Mouse (Mus musculus): ENCODE results near the gene Sf3b4. TPM values are rescaled to one million over a fixed set of nuclear protein-coding genes. Genes with fewer than 3 reads are reported as not detected.
A peak's percentile ranks its signal among the peaks of the same experiment; 100 is the strongest.

Gene Sf3b4
- polyA plus RNA-seq, 1 experiment from 2014 or later: 126 TPM

DNA sequence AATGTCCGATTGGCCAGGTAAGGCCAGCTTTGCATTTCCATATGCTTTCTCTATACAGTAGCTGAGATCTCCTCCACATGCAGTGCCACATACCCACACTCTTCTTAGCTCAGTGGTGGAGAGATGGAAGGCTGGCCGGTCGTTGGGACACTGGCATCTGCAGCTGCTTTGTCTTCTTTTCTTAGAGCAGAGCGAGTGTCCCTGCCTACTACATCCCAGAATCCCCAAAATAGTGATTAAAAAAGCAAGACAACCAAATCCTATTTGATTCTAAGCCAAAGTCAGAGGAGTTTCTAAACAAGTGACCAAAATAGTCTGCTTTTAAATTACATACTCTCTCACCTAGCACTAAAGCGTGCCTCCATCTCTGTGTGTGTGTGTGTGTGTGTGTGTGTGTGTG, 19.5 kb upstream of the Sf3b4 start:
- H3K4me3 ChIP-seq (ENCODE audit: low read depth, low read length): no peak overlapping the region
- H3K27me3 ChIP-seq (ENCODE audit: control insufficient read depth, insufficient read depth, low read length): no peaks in the 10 kb centered on the region
- no peak for ATAC-seq (replicated peaks; ENCODE audit: insufficient number of reproducible peaks, low FRiP score, low TSS enrichment)
- no peak overlapping the region for H3K4me2 ChIP-seq
- no peak overlapping the region for H3K27ac ChIP-seq (ENCODE audit: low read depth, low read length)
- no peaks in the 10 kb centered on the region for H3K9me3 ChIP-seq (replicated peaks; ENCODE audit: control insufficient read depth, low read length)
- no peaks in the 10 kb centered on the region for H3K4me1 ChIP-seq (ENCODE audit: control insufficient read depth, insufficient read depth, low read length)
- 94% methylated on average over 5 of the region's 5 CpGs for WGBS (ENCODE audit: insufficient replicate concordance)
- H3K36me3 ChIP-seq (ENCODE audit: control insufficient read depth, insufficient read depth, low read length): peaks cover 17% of the 10 kb centered on the region
- no peak overlapping the region for H3K9ac ChIP-seq (ENCODE audit: low read depth, low read length)

DNA sequence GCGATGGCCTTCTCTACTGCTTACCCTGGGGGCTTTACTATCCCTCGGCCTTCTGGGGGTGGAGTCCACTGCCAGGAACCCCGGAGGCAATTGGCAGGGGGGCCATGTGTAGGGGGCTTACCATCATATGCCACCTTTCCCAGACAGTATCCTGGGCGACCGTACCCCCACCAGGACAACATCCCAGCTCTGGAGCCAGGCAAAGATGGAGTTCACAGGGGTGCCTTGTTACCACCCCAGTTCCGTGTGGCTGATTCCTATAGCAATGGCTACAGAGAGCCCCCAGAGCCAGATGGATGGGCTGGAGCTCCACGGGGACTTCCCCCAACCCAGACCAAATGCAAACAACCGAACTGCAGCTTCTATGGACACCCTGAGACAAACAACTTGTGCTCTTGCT, 16.6 kb upstream of the Sf3b4 start:
- Histone ChIP-seq H3K9ac (ENCODE audit: low read depth, low read length) (no peak overlapping the region), H3K4me3 (ENCODE audit: low read depth, low read length) (no peak overlapping the region), H3K27me3 (ENCODE audit: control insufficient read depth, insufficient read depth, low read length) (no peaks in the 10 kb centered on the region), H3K4me1 (ENCODE audit: control insufficient read depth, insufficient read depth, low read length) (peaks cover 10% of the 10 kb centered on the region), H3K27ac (ENCODE audit: low read depth, low read length) (no peak overlapping the region), H3K9me3 (replicated peaks; ENCODE audit: control insufficient read depth, low read length) (no peaks in the 10 kb centered on the region), H3K4me2 (no peak overlapping the region), H3K36me3 (ENCODE audit: control insufficient read depth, insufficient read depth, low read length) (peaks cover 17% of the 10 kb centered on the region)
- ATAC-seq (replicated peaks; ENCODE audit: insufficient number of reproducible peaks, low FRiP score, low TSS enrichment): 0 out of 2 replicates have a peak, but pooled peaks have one; percentile 12
- WGBS (ENCODE audit: insufficient replicate concordance): 89% methylated on average over 8 of the region's 8 CpGs

DNA sequence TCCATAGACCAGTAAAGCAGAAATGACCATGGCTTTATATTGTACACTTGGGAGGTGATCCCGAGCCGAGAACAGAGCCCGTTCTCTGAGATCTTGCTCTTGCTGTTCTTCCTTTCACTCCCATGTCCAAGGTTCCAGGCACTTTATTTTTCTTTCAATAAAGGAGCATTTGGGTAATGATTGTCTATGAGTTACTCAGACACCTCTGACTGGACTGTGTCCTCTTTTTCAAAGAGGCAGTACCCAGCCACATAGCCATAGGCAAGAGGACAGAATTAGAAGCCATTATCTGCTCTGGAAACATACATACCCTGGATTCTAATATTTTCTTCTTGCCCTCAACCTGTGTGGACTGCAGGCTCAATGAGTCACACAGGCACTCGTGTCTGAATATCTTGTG, 12.3 kb upstream of the Sf3b4 start:
- H3K36me3 ChIP-seq (ENCODE audit: control insufficient read depth, insufficient read depth, low read length): peaks cover 9% of the 10 kb centered on the region; the same call in 1 of the 2 replicates
- peak overlapping the region; percentile 86 for H3K4me2 ChIP-seq
- no peak for ATAC-seq (replicated peaks; ENCODE audit: insufficient number of reproducible peaks, low FRiP score, low TSS enrichment)
- H3K27me3 ChIP-seq (ENCODE audit: control insufficient read depth, insufficient read depth, low read length): no peaks in the 10 kb centered on the region
- H3K9ac ChIP-seq (ENCODE audit: low read depth, low read length): peak overlapping the region; percentile 35; the same call in 1 of the 2 replicates
- H3K4me3 ChIP-seq (ENCODE audit: low read depth, low read length): no peak overlapping the region
- WGBS (ENCODE audit: insufficient replicate concordance): 64% methylated on average over 4 of the region's 4 CpGs
- H3K27ac ChIP-seq (ENCODE audit: low read depth, low read length): 0 out of 2 replicates have a peak overlapping the region, but pooled peaks have one; percentile 51
- peaks cover 18% of the 10 kb centered on the region for H3K4me1 ChIP-seq (ENCODE audit: control insufficient read depth, insufficient read depth, low read length)
- no peaks in the 10 kb centered on the region for H3K9me3 ChIP-seq (replicated peaks; ENCODE audit: control insufficient read depth, low read length)

DNA sequence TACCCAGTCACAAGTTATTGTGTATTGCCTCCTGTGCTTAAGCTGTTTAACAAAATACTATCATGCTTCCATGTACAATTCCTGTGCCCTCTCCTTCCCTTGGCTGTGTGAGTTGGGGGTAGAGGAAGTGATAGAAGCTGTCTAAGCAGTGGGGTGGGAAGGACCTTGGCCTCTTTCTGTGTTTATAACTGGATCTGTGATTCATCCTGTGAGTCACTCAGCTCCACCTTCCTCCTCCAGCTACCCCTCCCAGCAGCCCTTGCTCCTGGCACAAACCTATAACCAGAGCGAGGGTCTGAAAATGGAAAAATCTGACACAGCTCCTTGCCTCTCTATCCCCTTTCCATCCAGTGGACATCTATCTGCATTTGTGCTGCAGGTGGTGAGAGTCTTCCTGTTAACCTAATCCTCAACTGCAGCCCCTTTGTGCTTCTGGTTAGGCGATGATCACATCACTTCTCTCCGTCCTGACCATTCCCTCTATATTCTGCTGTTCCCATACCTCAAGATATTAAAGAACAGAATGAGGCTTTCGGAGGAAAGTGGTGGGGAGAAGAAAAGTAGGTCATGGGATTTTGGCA, 11.8 kb upstream of the Sf3b4 start:
- peak overlapping the region; percentile 65; the same call in 1 of the 2 replicates for H3K9ac ChIP-seq (ENCODE audit: low read depth, low read length)
- peaks cover 6% of the 10 kb centered on the region; the same call in 1 of the 2 replicates for H3K36me3 ChIP-seq (ENCODE audit: control insufficient read depth, insufficient read depth, low read length)
- peak overlapping the region; percentile 86 for H3K4me2 ChIP-seq
- WGBS (ENCODE audit: insufficient replicate concordance): 38% methylated on average over 4 of the region's 4 CpGs
- peaks cover 18% of the 10 kb centered on the region for H3K4me1 ChIP-seq (ENCODE audit: control insufficient read depth, insufficient read depth, low read length)
- H3K27me3 ChIP-seq (ENCODE audit: control insufficient read depth, insufficient read depth, low read length): no peaks in the 10 kb centered on the region
- ATAC-seq (replicated peaks; ENCODE audit: insufficient number of reproducible peaks, low FRiP score, low TSS enrichment): 0 out of 2 replicates have a peak, but pooled peaks have one; percentile 39
- no peaks in the 10 kb centered on the region for H3K9me3 ChIP-seq (replicated peaks; ENCODE audit: control insufficient read depth, low read length)
- H3K27ac ChIP-seq (ENCODE audit: low read depth, low read length): peak overlapping the region; percentile 70
- H3K4me3 ChIP-seq (ENCODE audit: low read depth, low read length): no peak overlapping the region

DNA sequence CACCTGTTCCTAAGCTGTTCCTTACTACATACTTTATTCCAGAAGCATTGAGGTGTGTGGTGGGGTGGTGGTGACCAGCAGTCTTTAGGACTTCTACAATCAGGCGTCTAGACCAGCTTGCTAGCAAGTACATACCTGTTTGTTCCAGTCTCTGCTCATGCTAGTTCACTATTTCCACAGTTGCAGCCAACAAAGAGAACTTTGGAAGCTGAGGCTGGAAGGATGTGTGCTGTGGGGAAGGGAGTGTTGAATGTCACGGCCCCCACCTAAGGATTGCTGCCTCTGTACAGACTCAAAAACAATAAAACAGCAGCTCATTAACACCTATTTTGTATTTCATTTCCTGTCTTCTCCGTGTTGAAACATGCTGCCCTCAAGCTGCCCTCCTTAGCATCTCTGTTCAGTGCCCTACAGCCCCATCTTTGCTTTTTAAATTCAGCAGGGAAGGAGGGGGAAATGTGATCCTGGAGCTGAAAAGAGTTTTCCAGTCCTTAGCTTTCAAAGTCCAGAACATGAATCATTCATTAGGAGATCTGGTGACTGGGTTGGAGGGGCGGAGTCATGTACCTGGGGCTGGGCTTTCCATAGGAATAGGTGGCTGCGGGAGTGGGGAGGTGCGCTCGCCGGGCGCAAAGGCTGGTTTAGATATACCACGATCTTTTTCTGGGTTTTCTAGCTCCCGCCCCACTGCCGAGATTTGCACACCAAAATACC, 11.2 kb upstream of the Sf3b4 start:
- peaks cover under 1% of the 10 kb centered on the region; the same call in 1 of the 2 replicates for H3K36me3 ChIP-seq (ENCODE audit: control insufficient read depth, insufficient read depth, low read length)
- peak overlapping the region; percentile 86 for H3K4me2 ChIP-seq
- peak overlapping the region; percentile 70 for H3K27ac ChIP-seq (ENCODE audit: low read depth, low read length)
- no peak for ATAC-seq (replicated peaks; ENCODE audit: insufficient number of reproducible peaks, low FRiP score, low TSS enrichment)
- peak overlapping the region; percentile 44 for H3K4me3 ChIP-seq (ENCODE audit: low read depth, low read length)
- 3% methylated on average over 12 of the region's 12 CpGs for WGBS (ENCODE audit: insufficient replicate concordance)
- H3K9ac ChIP-seq (ENCODE audit: low read depth, low read length): peak overlapping the region; percentile 65
- no peaks in the 10 kb centered on the region for H3K9me3 ChIP-seq (replicated peaks; ENCODE audit: control insufficient read depth, low read length)
- H3K27me3 ChIP-seq (ENCODE audit: control insufficient read depth, insufficient read depth, low read length): no peaks in the 10 kb centered on the region
- peaks cover 18% of the 10 kb centered on the region for H3K4me1 ChIP-seq (ENCODE audit: control insufficient read depth, insufficient read depth, low read length)

DNA sequence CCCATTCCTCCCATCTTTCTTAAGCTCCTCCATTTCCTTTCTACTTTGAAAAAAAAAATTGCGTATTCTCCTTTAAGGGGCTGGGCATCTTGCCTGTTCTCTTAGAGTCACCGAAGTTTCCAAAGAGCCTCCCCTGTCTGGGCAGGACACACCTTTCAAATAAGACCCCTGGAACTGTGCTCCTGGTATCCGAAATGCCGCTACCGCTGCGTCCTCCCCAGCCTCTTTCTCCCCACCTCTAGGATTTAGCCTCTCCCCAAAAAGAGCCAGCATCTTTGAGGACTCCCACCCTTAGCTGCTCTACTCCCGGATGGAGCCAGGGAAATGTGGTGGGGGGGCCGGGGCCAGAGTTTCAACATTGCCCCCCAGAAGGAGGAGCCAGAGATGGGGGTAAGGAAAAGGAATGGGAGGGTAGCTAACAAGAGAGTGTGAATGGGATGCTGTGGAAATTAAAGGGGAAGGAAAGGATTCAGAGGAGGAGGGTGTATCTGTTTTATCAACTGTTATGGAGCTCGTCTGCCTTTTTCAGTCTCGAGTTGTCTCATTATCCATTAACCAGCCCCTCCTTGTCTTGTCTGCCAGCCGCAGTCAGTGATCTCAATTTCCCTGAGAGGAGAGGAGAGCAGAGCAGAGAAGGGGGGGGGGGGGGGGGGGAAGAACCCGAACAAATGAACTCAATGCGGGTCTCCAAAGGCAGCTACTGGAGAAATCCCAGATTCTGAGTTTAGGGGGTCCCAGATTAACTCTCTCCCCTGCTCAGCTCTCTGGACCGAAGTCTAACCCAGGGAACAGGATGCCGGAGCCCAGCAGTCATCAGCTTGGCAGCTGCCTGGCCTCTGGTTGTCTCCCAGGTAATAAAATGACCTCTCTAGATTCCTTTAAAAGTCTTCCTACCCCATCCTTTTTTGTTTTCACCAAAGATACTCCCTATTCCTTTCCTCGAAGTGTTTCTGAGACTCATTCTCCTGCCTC, 10.0 kb upstream of the Sf3b4 start, which contains the start of gene Mtmr11:
Gene Mtmr11 (plus strand): TSS at position 136 of the 972 bp plus-strand sequence.
- peak within 1 kb of the TSS; percentile 86 for H3K4me2 ChIP-seq
- peaks cover 18% of the 10 kb centered on the region for H3K4me1 ChIP-seq (ENCODE audit: control insufficient read depth, insufficient read depth, low read length)
- no peaks in the 10 kb centered on the region for H3K36me3 ChIP-seq (ENCODE audit: control insufficient read depth, insufficient read depth, low read length)
- no peaks in the 10 kb centered on the region for H3K27me3 ChIP-seq (ENCODE audit: control insufficient read depth, insufficient read depth, low read length)
- peak within 1 kb of the TSS; percentile 65 for H3K9ac ChIP-seq (ENCODE audit: low read depth, low read length)
- H3K27ac ChIP-seq (ENCODE audit: low read depth, low read length): peak within 1 kb of the TSS; percentile 70
- H3K4me3 ChIP-seq (ENCODE audit: low read depth, low read length): peak within 1 kb of the TSS; percentile 44
- no peaks in the 10 kb centered on the region for H3K9me3 ChIP-seq (replicated peaks; ENCODE audit: control insufficient read depth, low read length)
- no peak for ATAC-seq (replicated peaks; ENCODE audit: insufficient number of reproducible peaks, low FRiP score, low TSS enrichment)
- WGBS (ENCODE audit: insufficient replicate concordance): 10% methylated on average over 16 of the region's 16 CpGs

DNA sequence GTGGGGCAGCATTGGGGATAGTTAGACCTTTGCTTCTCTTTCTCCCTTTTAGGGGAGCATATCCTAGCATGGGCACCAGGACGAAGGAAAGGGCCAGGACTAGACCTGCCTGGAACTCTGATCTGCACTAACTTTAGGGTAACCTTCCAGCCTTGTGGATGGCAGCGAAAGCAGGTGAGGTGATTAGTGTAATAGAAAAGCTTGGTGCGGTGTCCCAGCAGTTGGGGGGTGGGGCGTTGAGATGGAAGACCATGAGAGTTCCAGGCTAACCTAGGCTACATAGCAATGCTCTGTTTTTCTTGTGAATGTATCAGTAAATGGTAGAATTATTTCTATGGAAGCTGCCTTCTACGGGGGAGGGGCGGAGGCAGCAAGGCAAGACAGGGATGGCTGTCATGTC, 9.1 kb upstream of the Sf3b4 start:
- Histone ChIP-seq H3K36me3 (ENCODE audit: control insufficient read depth, insufficient read depth, low read length) (no peaks in the 10 kb centered on the region), H3K27ac (ENCODE audit: low read depth, low read length) (no peak overlapping the region), H3K4me2 (no peak overlapping the region), H3K27me3 (ENCODE audit: control insufficient read depth, insufficient read depth, low read length) (no peaks in the 10 kb centered on the region), H3K4me3 (ENCODE audit: low read depth, low read length) (no peak overlapping the region), H3K4me1 (ENCODE audit: control insufficient read depth, insufficient read depth, low read length) (peaks cover 18% of the 10 kb centered on the region), H3K9me3 (replicated peaks; ENCODE audit: control insufficient read depth, low read length) (no peaks in the 10 kb centered on the region), H3K9ac (ENCODE audit: low read depth, low read length) (no peak overlapping the region)
- 88% methylated on average over 6 of the region's 6 CpGs for WGBS (ENCODE audit: insufficient replicate concordance)
- no peak for ATAC-seq (replicated peaks; ENCODE audit: insufficient number of reproducible peaks, low FRiP score, low TSS enrichment)

DNA sequence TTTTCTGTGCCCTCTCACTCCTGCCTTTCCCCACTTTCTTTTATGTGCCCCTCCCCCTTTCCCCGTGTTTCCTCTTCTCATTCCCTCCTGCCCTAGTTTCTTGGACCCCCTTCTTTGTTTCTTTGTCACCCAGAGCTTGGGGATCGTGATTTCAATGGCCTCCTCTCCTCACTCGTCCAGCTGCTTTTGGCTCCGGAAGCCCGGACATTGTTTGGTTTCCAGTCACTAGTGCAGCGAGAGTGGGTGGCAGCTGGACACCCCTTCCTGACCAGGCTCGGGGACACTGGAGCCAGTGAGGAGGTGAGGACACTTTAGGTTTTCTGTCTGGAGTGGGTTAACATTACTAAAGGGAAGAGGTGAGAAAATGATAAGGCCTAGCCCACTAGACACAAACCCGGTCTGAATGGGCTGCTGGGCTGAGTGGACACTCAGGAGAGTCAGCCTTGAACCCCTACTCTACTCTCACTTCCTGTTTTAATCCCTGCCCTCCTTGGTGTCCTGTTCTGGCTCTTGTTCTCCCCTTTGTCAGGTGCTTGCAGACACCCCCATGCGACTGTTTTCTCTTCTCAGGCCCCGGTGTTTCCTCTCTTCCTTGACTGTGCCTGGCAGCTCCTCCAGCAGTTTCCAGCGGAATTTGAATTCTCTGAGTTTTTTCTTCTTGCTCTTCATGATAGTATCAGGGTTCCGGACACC, 3.5 kb upstream of the Sf3b4 start:
- Histone ChIP-seq H3K27ac (ENCODE audit: low read depth, low read length) (no peak overlapping the region), H3K9ac (ENCODE audit: low read depth, low read length) (no peak overlapping the region), H3K36me3 (ENCODE audit: control insufficient read depth, insufficient read depth, low read length) (no peaks in the 10 kb centered on the region), H3K4me1 (ENCODE audit: control insufficient read depth, insufficient read depth, low read length) (peaks cover 12% of the 10 kb centered on the region), H3K4me2 (no peak overlapping the region), H3K27me3 (ENCODE audit: control insufficient read depth, insufficient read depth, low read length) (no peaks in the 10 kb centered on the region), H3K9me3 (replicated peaks; ENCODE audit: control insufficient read depth, low read length) (no peaks in the 10 kb centered on the region), H3K4me3 (ENCODE audit: low read depth, low read length) (no peak overlapping the region)
- WGBS (ENCODE audit: insufficient replicate concordance): 62% methylated on average over 12 of the region's 12 CpGs
- no peak for ATAC-seq (replicated peaks; ENCODE audit: insufficient number of reproducible peaks, low FRiP score, low TSS enrichment)
